Comparison of ENCODE assay signal across 10 mouse cellular contexts in genomic region chr2:120606021-120606690, GRCm38 (mm10). TPM values are rescaled to one million over a fixed set of nuclear protein-coding genes. Genes with fewer than 3 reads are reported as not detected.
A peak's percentile ranks its signal among the peaks of the same experiment; 100 is the strongest.
DNase-seq lines count a peak whose midpoint lies in the region; ATAC-seq and TF ChIP-seq lines count a peak whose summit lies in the region.
"Had no signal": no experiment of that assay in that cellular context is flagged by ENCODE, and none has a peak within 500 bp of the region (broad histone marks: within the 10 kb centered on the region; RNA-seq: fewer than 3 reads in every experiment).

No protein-coding gene starts in this region.

- H3K79me2 ChIP-seq in MEL (ENCODE audit: control insufficient read depth, insufficient read depth, low read length, poor library complexity): peaks cover 10% of the 10 kb centered on the region

- WGBS in lung, embryonic 14.5 days: 80% methylated on average over 6 of the region's 6 CpGs
- 84% methylated on average over 6 of the region's 6 CpGs for WGBS in liver, postnatal 0 days (ENCODE audit: insufficient replicate concordance)

- no peak for TF ChIP-seq EP300 in MEL (IDR thresholded peaks at IDR 0.05; ENCODE audit: low read depth in 1 of 2, low read length in 2 of 2)
- no peak for TF ChIP-seq EP300 in liver, postnatal 0 days (IDR thresholded peaks at IDR 0.05; ENCODE audit: low read depth)

- H3K4me1 ChIP-seq in lung, embryonic 14.5 days (ENCODE audit: insufficient read depth): peaks cover 7% of the 10 kb centered on the region
- peaks cover 3 to 5% of the 10 kb centered on the region in 2 experiments; a peak in 3 of 4 replicates for H3K4me1 ChIP-seq in MEL (ENCODE audit: control insufficient read depth in 1 of 2, insufficient read depth in 2 of 2, low read length in 2 of 2)
- H3K4me1 ChIP-seq in liver, postnatal 0 days (ENCODE audit: insufficient read depth): peaks cover 19% of the 10 kb centered on the region

- H3K4me2 ChIP-seq in lung, embryonic 14.5 days: no peak overlapping the region
- H3K4me2 ChIP-seq in liver, postnatal 0 days (ENCODE audit: low read depth, low read length): no peak overlapping the region

- peak; percentile 70 for ATAC-seq in frontal cortex, adult (ENCODE audit: low TSS enrichment)
- no peak for ATAC-seq in lung, embryonic 14.5 days (ENCODE audit: insufficient read depth)
- ATAC-seq in liver, postnatal 0 days: no peak
- ATAC-seq: inflammation-experienced regulatory T-cells, adult 6 months had no signal

- TF ChIP-seq POLR2A in MEL (IDR thresholded peaks at IDR 0.05; ENCODE audit: control insufficient read depth in 1 of 2, insufficient read depth in 1 of 2, low read depth in 1 of 2, low read length in 2 of 2, poor library complexity in 1 of 2): no peak

- no peak overlapping the region for H3K27ac ChIP-seq in lung, embryonic 14.5 days (ENCODE audit: low read depth)
- H3K27ac ChIP-seq in MEL (ENCODE audit: control insufficient read depth, low read depth, low read length): no peak overlapping the region
- no peak overlapping the region for H3K27ac ChIP-seq in liver, postnatal 0 days (ENCODE audit: low read depth)

- H3K4me3 ChIP-seq in lung, embryonic 14.5 days (ENCODE audit: low read depth, low read length): no peak overlapping the region
- no peak overlapping the region for H3K4me3 ChIP-seq in MEL (ENCODE audit: control insufficient read depth in 1 of 2, insufficient read depth in 1 of 2, low read depth in 2 of 2, low read length in 2 of 2)
- no peak overlapping the region for H3K4me3 ChIP-seq in liver, postnatal 0 days (ENCODE audit: low read depth, low read length)

- H3K27me3 ChIP-seq in lung, embryonic 14.5 days (ENCODE audit: insufficient read depth, low read length): no peaks in the 10 kb centered on the region
- no peaks in the 10 kb centered on the region for H3K27me3 ChIP-seq in MEL (ENCODE audit: control insufficient read depth in 1 of 2, insufficient read depth in 2 of 2, low read length in 2 of 2)
- no peaks in the 10 kb centered on the region for H3K27me3 ChIP-seq in liver, postnatal 0 days (ENCODE audit: insufficient read depth, low read length)

- peak; percentile 30 for TF ChIP-seq CTCF in lung, embryonic 14.5 days (IDR thresholded peaks at IDR 0.05; ENCODE audit: low read depth)
- peak; percentile 36 to 69 (median 51) for TF ChIP-seq CTCF in MEL (IDR thresholded peaks at IDR 0.05 in 2 of 3, conservative IDR thresholded peaks at IDR 0.05 in 1 of 3; ENCODE audit: control insufficient read depth in 1 of 3, insufficient read depth in 1 of 3, low read depth in 2 of 3, low read length in 3 of 3, poor library complexity in 1 of 3, severe bottlenecking in 1 of 3)
- TF ChIP-seq CTCF in liver, postnatal 0 days (IDR thresholded peaks at IDR 0.05; ENCODE audit: low read depth): peak; percentile 57

- no peak overlapping the region for H3K9ac ChIP-seq in lung, embryonic 14.5 days
- no peak overlapping the region for H3K9ac ChIP-seq in MEL (ENCODE audit: control insufficient read depth, low read depth, low read length, poor library complexity, severe bottlenecking)
- H3K9ac ChIP-seq in liver, postnatal 0 days (replicated peaks): no peak overlapping the region

- H3K36me3 ChIP-seq in lung, embryonic 14.5 days (ENCODE audit: insufficient read depth): peaks cover 30% of the 10 kb centered on the region
- H3K36me3 ChIP-seq in MEL (ENCODE audit: control insufficient read depth in 1 of 2, insufficient read depth in 2 of 2, low read length in 2 of 2): peaks cover 0 to 13% of the 10 kb centered on the region in 2 experiments; a peak in 2 of 4 replicates
- H3K36me3 ChIP-seq in liver, postnatal 0 days (replicated peaks; ENCODE audit: insufficient read depth, low read length): no peaks in the 10 kb centered on the region; the same call in 1 of the 2 replicates

- no peak for DNase-seq in frontal cortex, postnatal 14 days (ENCODE audit: low spot score in 2 of 2)
- DNase-seq in lung, embryonic 14.5 days: peak; percentile 55
- no peak for DNase-seq in lung, postnatal 14 days
- peak; percentile 68 for DNase-seq in MEL (ENCODE audit: low read depth, low spot score)
- DNase-seq in liver, postnatal 0 days: no peak
- DNase-seq in kidney, adult 11 months: no peak
- no peak for DNase-seq in urinary bladder, postnatal 25 days (ENCODE audit: low spot score)
- DNase-seq: cerebellum, postnatal 14 days had no signal

- TF ChIP-seq RAD21 in MEL (IDR thresholded peaks at IDR 0.05; ENCODE audit: low read depth, low read length): peak; percentile 46

- H3K9me3 ChIP-seq in lung, embryonic 14.5 days (ENCODE audit: low read depth, low read length): no peaks in the 10 kb centered on the region
- H3K9me3 ChIP-seq in MEL (replicated peaks; ENCODE audit: insufficient read depth, low read length): no peaks in the 10 kb centered on the region
- H3K9me3 ChIP-seq in liver, postnatal 0 days (ENCODE audit: low read length): no peaks in the 10 kb centered on the region

TF ChIP-seq in MEL, 35 proteins besides CTCF, POLR2A, EP300 and RAD21 (continues in another document):
- TF ChIP-seq TAL1 (IDR thresholded peaks at IDR 0.05; ENCODE audit: low read length) (no peak), CHD1 (IDR thresholded peaks at IDR 0.05; ENCODE audit: low read depth, low read length) (no peak), NRF1 (IDR thresholded peaks at IDR 0.05; ENCODE audit: insufficient read depth, low read depth, low read length, poor library complexity, severe bottlenecking) (no peak), E2F4 (IDR thresholded peaks at IDR 0.05; ENCODE audit: borderline replicate concordance, low read depth, low read length) (no peak), POLR2AphosphoS5 (IDR thresholded peaks at IDR 0.05; ENCODE audit: borderline replicate concordance, low read depth, low read length) (no peak), MAX (IDR thresholded peaks at IDR 0.05; ENCODE audit: low read length) (no peak), SMC3 (IDR thresholded peaks at IDR 0.05; ENCODE audit: low read depth, low read length) (peak; percentile 74), ZC3H11A (IDR thresholded peaks at IDR 0.05; ENCODE audit: low read depth, low read length) (0 out of 2 replicates have a peak, but pooled peaks have one; percentile 26), MAZ (IDR thresholded peaks at IDR 0.05; ENCODE audit: low read depth, low read length) (no peak), CHD2 (IDR thresholded peaks at IDR 0.05; ENCODE audit: low read length) (no peak), NELFE (IDR thresholded peaks at IDR 0.05; ENCODE audit: low read depth, low read length) (no peak), GABPA (IDR thresholded peaks at IDR 0.05; ENCODE audit: low read depth, low read length) (no peak), USF2 (IDR thresholded peaks at IDR 0.05; ENCODE audit: borderline replicate concordance in 1 of 2, insufficient read depth in 1 of 2, low read depth in 1 of 2, low read length in 2 of 2) (no peak), ZMIZ1 (IDR thresholded peaks at IDR 0.05; ENCODE audit: low read depth, low read length) (no peak), ETS1 (IDR thresholded peaks at IDR 0.05; ENCODE audit: low read depth, low read length) (no peak), ZNF384 (IDR thresholded peaks at IDR 0.05; ENCODE audit: low read depth, low read length) (no peak), MXI1 (IDR thresholded peaks at IDR 0.05; ENCODE audit: low read depth, low read length) (0 out of 2 replicates have a peak, but pooled peaks have one; percentile 55), MYC (IDR thresholded peaks at IDR 0.05; ENCODE audit: low read depth, low read length) (0 out of 2 replicates have a peak, but pooled peaks have one; percentile 43), KAT2A (conservative IDR thresholded peaks at IDR 0.05; ENCODE audit: low read depth, low read length) (no peak), USF1 (IDR thresholded peaks at IDR 0.05; ENCODE audit: low read depth, low read length) (no peak), BHLHE40 (IDR thresholded peaks at IDR 0.05; ENCODE audit: borderline replicate concordance, low read depth, low read length) (no peak), MYB (IDR thresholded peaks at IDR 0.05; ENCODE audit: low read depth, low read length) (no peak)

RNA-seq across cellular contexts. Expression of gene Haus2, which starts 3.0 kb away (rescaled TPM):
- 25.7 and 26.0 TPM in 2 replicates for polyA plus RNA-seq in lung, embryonic 14.5 days (2014; fragmentation: Nextera tagmentation; extraction: Ambion mirVana)
- total RNA-seq in MEL (2012; rRNA removed): 15.8 and 16.7 TPM in 2 replicates
- polyA plus RNA-seq in MEL (2012; ENCODE audit: insufficient read depth in 1 of 2, insufficient read length in 2 of 2, low read depth in 1 of 2, low replicate concordance in 2 of 2, missing spikeins in 1 of 2): 10 to 100 TPM in 1 of 2 experiments, not detected in 1; 14.5 TPM
- polyA plus RNA-seq in liver, postnatal 0 days (2015; fragmentation: Nextera tagmentation; extraction: Ambion mirVana): 7.9 and 9.0 TPM in 2 replicates

RNA-seq across cellular contexts. Expression of gene Lrrc57, which starts 3.2 kb away (rescaled TPM):
- polyA plus RNA-seq in lung, embryonic 14.5 days (2014; fragmentation: Nextera tagmentation; extraction: Ambion mirVana): 22.6 and 23.5 TPM in 2 replicates
- 8.1 and 11.1 TPM in 2 replicates for total RNA-seq in MEL (2012; rRNA removed)
- 10 to 100 TPM in 1 of 2 experiments, not detected in 1; 17.5 TPM for polyA plus RNA-seq in MEL (2012; ENCODE audit: insufficient read depth in 1 of 2, insufficient read length in 2 of 2, low read depth in 1 of 2, low replicate concordance in 2 of 2, missing spikeins in 1 of 2)
- polyA plus RNA-seq in liver, postnatal 0 days (2015; fragmentation: Nextera tagmentation; extraction: Ambion mirVana): 9.6 and 10.0 TPM in 2 replicates

RNA-seq across cellular contexts. Expression of gene Stard9, which starts 22.8 kb away (rescaled TPM):
- 14.1 and 14.9 TPM in 2 replicates for polyA plus RNA-seq in lung, embryonic 14.5 days (2014; fragmentation: Nextera tagmentation; extraction: Ambion mirVana)
- total RNA-seq in MEL (2012; rRNA removed): 0.46 and 0.50 TPM in 2 replicates
- 1 to 10 TPM in 1 of 2 experiments, not detected in 1; 1.1 TPM for polyA plus RNA-seq in MEL (2012; ENCODE audit: insufficient read depth in 1 of 2, insufficient read length in 2 of 2, low read depth in 1 of 2, low replicate concordance in 2 of 2, missing spikeins in 1 of 2)
- 1.2 and 1.3 TPM in 2 replicates for polyA plus RNA-seq in liver, postnatal 0 days (2015; fragmentation: Nextera tagmentation; extraction: Ambion mirVana)

RNA-seq across cellular contexts. Expression of gene Snap23, which starts 38.7 kb away (rescaled TPM):
- 54.7 and 58.2 TPM in 2 replicates for polyA plus RNA-seq in lung, embryonic 14.5 days (2014; fragmentation: Nextera tagmentation; extraction: Ambion mirVana)
- 41.5 and 50.8 TPM in 2 replicates for total RNA-seq in MEL (2012; rRNA removed)
- 10 to 100 TPM in 1 of 2 experiments, not detected in 1; 81.5 TPM for polyA plus RNA-seq in MEL (2012; ENCODE audit: insufficient read depth in 1 of 2, insufficient read length in 2 of 2, low read depth in 1 of 2, low replicate concordance in 2 of 2, missing spikeins in 1 of 2)
- polyA plus RNA-seq in liver, postnatal 0 days (2015; fragmentation: Nextera tagmentation; extraction: Ambion mirVana): 17.2 TPM in 2 replicates

RNA-seq across cellular contexts. Expression of gene Zfp106, which starts 42.5 kb away (rescaled TPM):
- polyA plus RNA-seq in lung, embryonic 14.5 days (2014; fragmentation: Nextera tagmentation; extraction: Ambion mirVana): 54.0 and 57.9 TPM in 2 replicates
- 63.9 and 78.8 TPM in 2 replicates for total RNA-seq in MEL (2012; rRNA removed)
- 100 to 1,000 TPM in 1 of 2 experiments, 10 to 100 TPM in 1; 80.6 to 130 TPM for polyA plus RNA-seq in MEL (2012; ENCODE audit: insufficient read depth in 1 of 2, insufficient read length in 2 of 2, low read depth in 1 of 2, low replicate concordance in 2 of 2, missing spikeins in 1 of 2)
- 14.9 and 18.8 TPM in 2 replicates for polyA plus RNA-seq in liver, postnatal 0 days (2015; fragmentation: Nextera tagmentation; extraction: Ambion mirVana)

Comparison
In these comparisons a context has a peak if more than half of its experiments do, and no peak if none do; other contexts are left out.
1. DNase-seq: peak in lung, embryonic 14.5 days (single experiment) and MEL (single experiment); none in frontal cortex, postnatal 14 days (0 of 2), lung, postnatal 14 days (single experiment), liver, postnatal 0 days (single experiment), kidney, adult 11 months (single experiment) and urinary bladder, postnatal 25 days (single experiment).
2. Peak in every context shown above with its lines, with median percentiles within 50 percentile points of each other: CTCF ChIP-seq.